Mouse (Mus musculus) midbrain, embryonic 10.5 days (tissue): ENCODE data around the gene Ccdc74a. TPM values are rescaled to one million over a fixed set of nuclear protein-coding genes. Genes with fewer than 3 reads are reported as not detected.

Experiments
- polyA plus RNA-seq: library from polyadenylated mRNA; unstranded; fragments of >200 nt; fragmentation: Nextera tagmentation; extraction: Ambion mirVana; gene quantifications from 2 replicates; pipeline ENCODE4 v1.2.1, GENCODE M21; 2016

The Ccdc74a gene
- polyA plus RNA-seq, 1 experiment from 2014 or later: 6.4 TPM

Other genes starting within 250 kb of the Ccdc74a start
- 11.3 and 13.7 TPM in 2 replicates for gene Snap29, start 240.5 kb upstream of the Ccdc74a start, polyA plus RNA-seq
- gene Pi4ka, start 240.2 kb upstream of the Ccdc74a start, polyA plus RNA-seq: 34.3 and 43.9 TPM in 2 replicates
- 69.2 and 71.6 TPM in 2 replicates for gene Crkl, start 194.5 kb upstream of the Ccdc74a start, polyA plus RNA-seq
- 2.6 and 3.5 TPM in 2 replicates for gene Aifm3, start 156.9 kb upstream of the Ccdc74a start, polyA plus RNA-seq
- gene Lztr1, start 137.8 kb upstream of the Ccdc74a start, polyA plus RNA-seq: 87.3 and 101 TPM in 2 replicates
- gene Thap7, start 115.3 kb upstream of the Ccdc74a start, polyA plus RNA-seq: 52.0 and 56.9 TPM in 2 replicates
- gene Lrrc74b, start 85.2 kb upstream of the Ccdc74a start, polyA plus RNA-seq: 0.17 and 0.27 TPM in 2 replicates
- gene P2rx6, start 84.6 kb upstream of the Ccdc74a start, polyA plus RNA-seq: 0.62 and 0.75 TPM in 2 replicates
- gene Slc7a4, start 63.3 kb upstream of the Ccdc74a start, polyA plus RNA-seq: 2.4 and 2.6 TPM in 2 replicates
- gene Smpd4, start 27.1 kb upstream of the Ccdc74a start, polyA plus RNA-seq: 47.3 and 52.2 TPM in 2 replicates
- gene Med15, start 86.4 kb downstream of the Ccdc74a start, polyA plus RNA-seq: 45.2 and 47.8 TPM in 2 replicates
- gene Klhl22, start 113.1 kb downstream of the Ccdc74a start, polyA plus RNA-seq: 52.6 and 57.4 TPM in 2 replicates
- gene Scarf2, start 150.8 kb downstream of the Ccdc74a start, polyA plus RNA-seq: 4.1 TPM in 2 replicates
- gene B830017H08Rik, start 186.7 kb downstream of the Ccdc74a start, polyA plus RNA-seq: 0.21 TPM in 1 of 2 replicates, not detected in the other
- gene Car15, start 191.9 kb downstream of the Ccdc74a start, polyA plus RNA-seq: 1.8 and 1.9 TPM in 2 replicates
- gene Gm20518, start 245.2 kb downstream of the Ccdc74a start, polyA plus RNA-seq: 0.35 and 0.60 TPM in 2 replicates
- 0.05 TPM in 1 of 2 replicates, not detected in the other for gene Tssk1, start 247.8 kb downstream of the Ccdc74a start, polyA plus RNA-seq